Mouse (Mus musculus): Measurements from ENCODE around the gene Mrm2. TPM values are rescaled to one million over a fixed set of nuclear protein-coding genes. Genes with fewer than 3 reads are reported as not detected.
A peak's percentile ranks its signal among the peaks of the same experiment; 100 is the strongest.

Gene Mrm2
- polyA plus RNA-seq, 1 experiment from 2014 or later = 19.5 TPM

DNA sequence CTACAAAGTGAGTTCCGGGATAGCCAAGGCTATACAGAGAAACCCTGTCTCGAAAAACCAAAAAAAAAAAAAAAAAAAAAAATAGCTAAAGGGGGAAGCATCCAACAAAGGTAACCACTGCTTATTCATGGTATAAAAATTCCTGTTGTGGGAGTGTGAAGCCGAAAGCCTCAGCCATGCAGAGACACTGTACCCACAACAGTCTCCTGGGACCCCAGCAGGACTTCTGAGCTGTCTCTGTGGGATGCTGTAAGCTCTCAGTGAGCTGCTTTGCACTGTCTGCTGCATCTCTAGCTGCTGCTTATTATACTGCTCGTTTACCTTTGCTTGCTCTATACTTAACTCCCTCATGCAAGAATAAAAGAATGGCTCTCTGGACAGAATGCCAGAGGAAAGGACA, 33.4 kb downstream of the Mrm2 start:
- no peaks in the 10 kb centered on the region for H3K4me1 ChIP-seq (replicated peaks; ENCODE audit: control insufficient read depth, insufficient read depth, low read length)
- H3K4me3 ChIP-seq (ENCODE audit: low read depth, low read length) = no peak overlapping the region
- H3K9ac ChIP-seq (ENCODE audit: low read length) = no peak overlapping the region
- WGBS = 93% methylated on average over 4 of the region's 4 CpGs
- DNase-seq (ENCODE audit: low spot score) = no peak
- no peak overlapping the region for H3K27ac ChIP-seq (ENCODE audit: low read depth)
- H3K9me3 ChIP-seq (ENCODE audit: control insufficient read depth, low read length) = no peaks in the 10 kb centered on the region
- ATAC-seq (replicated peaks; ENCODE audit: low FRiP score, low TSS enrichment, low read depth) = no peak
- peaks cover 82% of the 10 kb centered on the region for H3K36me3 ChIP-seq (ENCODE audit: control insufficient read depth, insufficient read depth, low read length)
- H3K27me3 ChIP-seq (replicated peaks; ENCODE audit: control insufficient read depth, insufficient read depth, low read length) = no peaks in the 10 kb centered on the region
- no peak overlapping the region for H3K4me2 ChIP-seq (ENCODE audit: low read length)

DNA sequence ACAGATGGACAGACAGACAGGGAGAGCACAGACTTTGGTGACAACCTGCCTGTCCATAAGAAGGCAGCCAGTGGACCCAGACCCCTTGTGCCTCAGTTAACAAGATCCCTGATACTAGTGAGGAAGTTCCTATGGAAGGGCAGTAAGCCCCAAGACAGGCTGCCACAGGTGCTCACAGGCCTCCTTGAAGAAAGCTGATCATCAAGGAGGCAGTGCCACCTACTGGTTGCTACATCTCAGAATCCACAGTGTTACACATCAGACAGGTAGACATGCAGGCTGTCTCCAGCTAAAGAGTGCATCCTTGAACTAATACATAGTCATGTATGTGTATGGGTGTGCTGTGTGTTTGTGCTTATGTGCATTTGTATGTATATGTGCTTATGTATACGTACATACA, 39.5 kb downstream of the Mrm2 start:
- no peak overlapping the region for H3K4me3 ChIP-seq (ENCODE audit: low read depth, low read length)
- H3K4me2 ChIP-seq (ENCODE audit: low read length) = no peak overlapping the region
- peaks cover 66% of the 10 kb centered on the region for H3K36me3 ChIP-seq (ENCODE audit: control insufficient read depth, insufficient read depth, low read length)
- DNase-seq (ENCODE audit: low spot score) = peak; percentile 63
- H3K9ac ChIP-seq (ENCODE audit: low read length) = no peak overlapping the region
- H3K27me3 ChIP-seq (replicated peaks; ENCODE audit: control insufficient read depth, insufficient read depth, low read length) = no peaks in the 10 kb centered on the region
- no peaks in the 10 kb centered on the region for H3K4me1 ChIP-seq (replicated peaks; ENCODE audit: control insufficient read depth, insufficient read depth, low read length)
- WGBS = 77% methylated on average over 1 of the region's 1 CpGs
- H3K27ac ChIP-seq (ENCODE audit: low read depth) = no peak overlapping the region
- ATAC-seq (replicated peaks; ENCODE audit: low FRiP score, low TSS enrichment, low read depth) = 0 out of 2 replicates have a peak, but pooled peaks have one; percentile 27
- H3K9me3 ChIP-seq (ENCODE audit: control insufficient read depth, low read length) = no peaks in the 10 kb centered on the region

DNA sequence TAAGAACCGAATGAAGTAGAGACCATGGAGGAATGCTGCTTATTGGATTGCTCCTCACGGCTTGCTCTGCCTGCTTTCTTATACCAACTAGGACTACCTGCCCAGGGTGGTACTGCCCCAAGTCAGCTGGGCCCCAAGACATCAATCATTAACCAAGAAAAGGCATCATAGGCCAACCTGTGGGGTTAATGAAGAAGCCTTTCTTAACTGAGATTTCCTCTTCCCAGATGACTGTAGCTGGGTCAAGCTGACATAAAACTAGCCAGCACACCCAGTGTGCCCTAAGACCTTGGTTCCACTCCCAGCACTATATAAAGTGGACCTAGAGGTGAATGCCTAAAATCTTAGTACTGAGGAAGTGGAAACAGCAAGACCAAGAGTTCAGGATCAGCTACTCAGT, 42.5 kb downstream of the Mrm2 start:
- no peak overlapping the region for H3K4me2 ChIP-seq (ENCODE audit: low read length)
- H3K27ac ChIP-seq (ENCODE audit: low read depth) = no peak overlapping the region
- no peaks in the 10 kb centered on the region for H3K4me1 ChIP-seq (replicated peaks; ENCODE audit: control insufficient read depth, insufficient read depth, low read length)
- no peak for ATAC-seq (replicated peaks; ENCODE audit: low FRiP score, low TSS enrichment, low read depth)
- H3K27me3 ChIP-seq (replicated peaks; ENCODE audit: control insufficient read depth, insufficient read depth, low read length) = no peaks in the 10 kb centered on the region
- 95% methylated on average over 2 of the region's 2 CpGs for WGBS
- H3K9me3 ChIP-seq (ENCODE audit: control insufficient read depth, low read length) = no peaks in the 10 kb centered on the region
- DNase-seq (ENCODE audit: low spot score) = no peak
- H3K9ac ChIP-seq (ENCODE audit: low read length) = no peak overlapping the region
- H3K36me3 ChIP-seq (ENCODE audit: control insufficient read depth, insufficient read depth, low read length) = peaks cover 55% of the 10 kb centered on the region
- H3K4me3 ChIP-seq (ENCODE audit: low read depth, low read length) = no peak overlapping the region

DNA sequence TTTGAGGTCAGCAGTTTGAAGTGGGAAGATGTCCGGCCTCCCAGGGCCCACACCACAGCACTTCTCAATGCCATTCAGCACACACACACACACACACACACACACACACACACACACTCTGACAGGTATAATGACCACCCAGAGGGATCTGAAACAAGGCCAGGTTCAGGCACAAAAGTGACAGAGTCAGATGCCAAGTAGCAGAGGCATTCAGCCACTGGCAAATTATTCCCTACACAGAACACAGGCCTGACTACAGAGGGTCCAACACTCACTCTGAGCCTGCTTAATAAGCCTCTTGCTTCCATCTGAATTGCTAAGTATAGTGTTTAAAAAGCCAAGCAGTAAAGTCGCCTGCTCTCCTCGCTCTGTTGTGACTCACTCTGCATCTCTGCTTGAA, 43.4 kb downstream of the Mrm2 start:
- no peak overlapping the region for H3K4me2 ChIP-seq (ENCODE audit: low read length)
- DNase-seq (ENCODE audit: low spot score) = no peak
- no peaks in the 10 kb centered on the region for H3K9me3 ChIP-seq (ENCODE audit: control insufficient read depth, low read length)
- peaks cover 55% of the 10 kb centered on the region for H3K36me3 ChIP-seq (ENCODE audit: control insufficient read depth, insufficient read depth, low read length)
- H3K9ac ChIP-seq (ENCODE audit: low read length) = no peak overlapping the region
- H3K4me1 ChIP-seq (replicated peaks; ENCODE audit: control insufficient read depth, insufficient read depth, low read length) = no peaks in the 10 kb centered on the region
- no peak overlapping the region for H3K27ac ChIP-seq (ENCODE audit: low read depth)
- no peak overlapping the region for H3K4me3 ChIP-seq (ENCODE audit: low read depth, low read length)
- no peaks in the 10 kb centered on the region for H3K27me3 ChIP-seq (replicated peaks; ENCODE audit: control insufficient read depth, insufficient read depth, low read length)
- no peak for ATAC-seq (replicated peaks; ENCODE audit: low FRiP score, low TSS enrichment, low read depth)
- 87% methylated on average over 3 of the region's 3 CpGs for WGBS

DNA sequence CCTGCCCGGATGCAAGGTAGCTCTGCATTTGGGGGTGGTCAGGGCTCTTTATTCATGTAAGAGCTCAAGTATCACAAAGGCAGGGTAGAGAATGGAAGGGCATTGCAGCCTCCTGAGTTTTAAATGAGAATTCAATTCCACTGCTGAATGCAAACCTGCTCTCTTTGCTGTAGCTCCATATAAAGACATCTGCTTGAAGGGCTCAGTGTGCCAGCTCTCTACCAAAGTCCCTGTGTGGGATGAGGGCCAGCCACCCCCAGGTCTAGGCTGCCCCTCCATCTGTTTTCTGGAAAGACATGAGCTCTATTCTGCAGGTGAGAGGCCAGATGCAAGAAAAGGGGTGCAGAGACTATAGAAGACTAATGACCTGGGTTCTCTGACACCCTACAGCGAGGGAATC, 46.9 kb downstream of the Mrm2 start:
- peaks cover 37% of the 10 kb centered on the region for H3K36me3 ChIP-seq (ENCODE audit: control insufficient read depth, insufficient read depth, low read length)
- no peaks in the 10 kb centered on the region for H3K27me3 ChIP-seq (replicated peaks; ENCODE audit: control insufficient read depth, insufficient read depth, low read length)
- no peak overlapping the region for H3K4me2 ChIP-seq (ENCODE audit: low read length)
- DNase-seq (ENCODE audit: low spot score) (no peak), ATAC-seq (replicated peaks; ENCODE audit: low FRiP score, low TSS enrichment, low read depth) (no peak)
- no peak overlapping the region for H3K27ac ChIP-seq (ENCODE audit: low read depth)
- H3K4me1 ChIP-seq (replicated peaks; ENCODE audit: control insufficient read depth, insufficient read depth, low read length) = no peaks in the 10 kb centered on the region
- no peak overlapping the region for H3K4me3 ChIP-seq (ENCODE audit: low read depth, low read length)
- H3K9me3 ChIP-seq (ENCODE audit: control insufficient read depth, low read length) = no peaks in the 10 kb centered on the region
- WGBS = 75% methylated on average over 2 of the region's 2 CpGs
- H3K9ac ChIP-seq (ENCODE audit: low read length) = no peak overlapping the region

DNA sequence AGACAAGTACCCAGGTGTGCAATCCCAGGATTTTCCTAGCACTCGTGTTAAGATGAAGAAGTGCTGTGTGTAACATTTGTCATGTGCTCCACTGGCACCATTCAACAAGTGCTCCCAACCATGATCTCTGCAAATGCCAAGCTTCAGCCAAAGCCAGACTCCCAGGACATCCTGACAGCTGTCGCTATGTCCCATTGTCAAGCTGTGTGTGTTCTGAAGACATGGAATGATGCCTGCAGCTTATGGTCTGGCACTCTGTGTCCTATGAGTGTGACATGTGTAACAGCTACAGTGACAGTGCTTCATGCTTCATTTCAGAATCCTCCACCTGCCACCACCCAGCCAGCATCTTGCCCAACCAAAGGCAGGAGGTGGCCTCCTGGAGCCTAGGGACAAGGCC, 47.7 kb downstream of the Mrm2 start:
- ATAC-seq (replicated peaks; ENCODE audit: low FRiP score, low TSS enrichment, low read depth) (no peak), DNase-seq (ENCODE audit: low spot score) (no peak)
- Histone ChIP-seq H3K4me1 (replicated peaks; ENCODE audit: control insufficient read depth, insufficient read depth, low read length) (no peaks in the 10 kb centered on the region), H3K9me3 (ENCODE audit: control insufficient read depth, low read length) (no peaks in the 10 kb centered on the region), H3K4me3 (ENCODE audit: low read depth, low read length) (no peak overlapping the region), H3K4me2 (ENCODE audit: low read length) (no peak overlapping the region), H3K9ac (ENCODE audit: low read length) (no peak overlapping the region), H3K27ac (ENCODE audit: low read depth) (no peak overlapping the region), H3K27me3 (replicated peaks; ENCODE audit: control insufficient read depth, insufficient read depth, low read length) (no peaks in the 10 kb centered on the region), H3K36me3 (ENCODE audit: control insufficient read depth, insufficient read depth, low read length) (peaks cover 30% of the 10 kb centered on the region)
- WGBS = 93% methylated on average over 2 of the region's 2 CpGs

DNA sequence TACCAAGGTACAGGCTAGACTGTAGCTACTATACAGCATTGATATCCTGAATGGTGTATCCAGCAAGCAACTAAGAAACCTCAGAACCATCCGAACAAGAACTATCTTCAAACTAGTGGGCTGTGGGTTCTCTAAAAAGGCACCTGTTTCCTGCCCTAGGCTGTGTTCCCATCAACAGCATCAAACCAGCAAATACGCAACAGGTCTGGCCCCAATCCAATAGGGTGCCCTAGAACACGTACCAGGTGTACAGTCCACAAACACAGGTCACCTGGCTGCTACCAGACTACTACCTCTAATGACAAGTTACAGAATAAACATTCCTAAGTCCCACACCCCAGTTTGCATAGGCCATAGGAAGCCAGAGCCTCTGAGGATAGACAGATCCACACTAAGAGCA, 48.8 kb downstream of the Mrm2 start:
- Histone ChIP-seq H3K27ac (ENCODE audit: low read depth) (no peak overlapping the region), H3K36me3 (ENCODE audit: control insufficient read depth, insufficient read depth, low read length) (peaks cover 24% of the 10 kb centered on the region; the same call in 1 of the 2 replicates), H3K4me2 (ENCODE audit: low read length) (no peak overlapping the region), H3K27me3 (replicated peaks; ENCODE audit: control insufficient read depth, insufficient read depth, low read length) (no peaks in the 10 kb centered on the region), H3K4me1 (replicated peaks; ENCODE audit: control insufficient read depth, insufficient read depth, low read length) (no peaks in the 10 kb centered on the region), H3K9me3 (ENCODE audit: control insufficient read depth, low read length) (no peaks in the 10 kb centered on the region), H3K9ac (ENCODE audit: low read length) (no peak overlapping the region), H3K4me3 (ENCODE audit: low read depth, low read length) (no peak overlapping the region)
- ATAC-seq (replicated peaks; ENCODE audit: low FRiP score, low TSS enrichment, low read depth) (no peak), DNase-seq (ENCODE audit: low spot score) (no peak)
- 92% methylated on average over 3 of the region's 3 CpGs for WGBS

GRCm38 (mm10) chr5:140282376-140282775, 49.3 kb downstream of the Mrm2 start:
- WGBS = 73% methylated on average over 8 of the region's 8 CpGs
- Histone ChIP-seq H3K36me3 (ENCODE audit: control insufficient read depth, insufficient read depth, low read length) (peaks cover 21% of the 10 kb centered on the region; the same call in 1 of the 2 replicates), H3K27me3 (replicated peaks; ENCODE audit: control insufficient read depth, insufficient read depth, low read length) (no peaks in the 10 kb centered on the region), H3K4me1 (replicated peaks; ENCODE audit: control insufficient read depth, insufficient read depth, low read length) (no peaks in the 10 kb centered on the region), H3K4me2 (ENCODE audit: low read length) (no peak overlapping the region), H3K9me3 (ENCODE audit: control insufficient read depth, low read length) (no peaks in the 10 kb centered on the region), H3K4me3 (ENCODE audit: low read depth, low read length) (no peak overlapping the region), H3K27ac (ENCODE audit: low read depth) (no peak overlapping the region), H3K9ac (ENCODE audit: low read length) (no peak overlapping the region)
- DNase-seq (ENCODE audit: low spot score) = no peak
- no peak for ATAC-seq (replicated peaks; ENCODE audit: low FRiP score, low TSS enrichment, low read depth)

DNA sequence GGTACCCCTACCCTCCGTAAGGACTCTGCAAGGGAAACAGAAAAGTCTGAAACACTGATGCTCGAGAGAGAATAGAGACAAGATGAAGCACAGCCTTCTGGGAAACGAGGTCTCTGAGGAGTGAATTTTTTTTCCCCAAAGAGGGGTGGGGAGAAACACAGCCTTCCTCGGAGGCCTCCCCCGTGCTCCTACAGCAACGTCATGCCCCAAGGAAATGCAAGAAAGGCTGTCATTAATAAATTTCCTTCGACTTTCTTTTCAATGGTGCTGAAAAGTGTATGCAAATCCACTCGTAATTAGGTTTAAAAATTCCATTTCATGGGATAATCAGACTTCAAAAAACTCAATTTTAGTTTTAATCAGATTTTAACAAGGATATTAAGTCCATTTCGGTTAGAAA, 51.5 kb downstream of the Mrm2 start:
- Histone ChIP-seq H3K36me3 (ENCODE audit: control insufficient read depth, insufficient read depth, low read length) (peaks cover 16% of the 10 kb centered on the region), H3K4me2 (ENCODE audit: low read length) (no peak overlapping the region), H3K9me3 (ENCODE audit: control insufficient read depth, low read length) (no peaks in the 10 kb centered on the region), H3K27ac (ENCODE audit: low read depth) (no peak overlapping the region), H3K4me1 (replicated peaks; ENCODE audit: control insufficient read depth, insufficient read depth, low read length) (no peaks in the 10 kb centered on the region), H3K9ac (ENCODE audit: low read length) (no peak overlapping the region), H3K27me3 (replicated peaks; ENCODE audit: control insufficient read depth, insufficient read depth, low read length) (no peaks in the 10 kb centered on the region), H3K4me3 (ENCODE audit: low read depth, low read length) (no peak overlapping the region)
- ATAC-seq (replicated peaks; ENCODE audit: low FRiP score, low TSS enrichment, low read depth) = no peak
- DNase-seq (ENCODE audit: low spot score) = no peak
- WGBS = 82% methylated on average over 9 of the region's 9 CpGs
